Mouse (Mus musculus) embryonic fibroblast, embryonic 13.5 days (primary cell): Measurements from ENCODE around the gene Cenpa. TPM values are rescaled to one million over a fixed set of nuclear protein-coding genes. Genes with fewer than 3 reads are reported as not detected.

Source experiments
- H3K27ac ChIP-seq: 2 replicates; pipeline ENCODE4 v1.5.1; 2012; ENCODE audit warnings: low read length, control low read depth, inconsistent platforms; ENCODE audit not compliant: insufficient read depth
- H3K4me1 ChIP-seq: 2 replicates; pipeline ENCODE4 v1.6.1; 2011; ENCODE audit warnings: low read length; ENCODE audit not compliant: control insufficient read depth, insufficient read depth
- H3K4me3 ChIP-seq: 2 replicates; pipeline ENCODE4 v1.5.1; 2011; ENCODE audit warnings: mild to moderate bottlenecking, control low read depth, low read length; ENCODE audit not compliant: insufficient read depth
- CTCF ChIP-seq: IDR thresholded peaks from 2 replicates; pipeline ENCODE4 v1.5.1; 2011; ENCODE audit warnings: mild to moderate bottlenecking, control low read depth, low read length, moderate library complexity, borderline replicate concordance; ENCODE audit not compliant: insufficient read depth
- POLR2A ChIP-seq: IDR thresholded peaks from 2 replicates; pipeline ENCODE4 v1.6.1; 2011; ENCODE audit warnings: low read depth, mild to moderate bottlenecking, control low read depth, low read length, moderate library complexity
- polyA plus RNA-seq: library from polyadenylated mRNA; stranded (reverse); fragments of >200 nt; gene quantifications from 2 replicates; pipeline ENCODE4 v1.2.4, GENCODE M21; 2011; ENCODE audit warnings: low read depth; ENCODE audit not compliant: missing spikeins, insufficient read length

Gene Cenpa
- polyA plus RNA-seq, 1 experiment: 59.8 TPM

DNA sequence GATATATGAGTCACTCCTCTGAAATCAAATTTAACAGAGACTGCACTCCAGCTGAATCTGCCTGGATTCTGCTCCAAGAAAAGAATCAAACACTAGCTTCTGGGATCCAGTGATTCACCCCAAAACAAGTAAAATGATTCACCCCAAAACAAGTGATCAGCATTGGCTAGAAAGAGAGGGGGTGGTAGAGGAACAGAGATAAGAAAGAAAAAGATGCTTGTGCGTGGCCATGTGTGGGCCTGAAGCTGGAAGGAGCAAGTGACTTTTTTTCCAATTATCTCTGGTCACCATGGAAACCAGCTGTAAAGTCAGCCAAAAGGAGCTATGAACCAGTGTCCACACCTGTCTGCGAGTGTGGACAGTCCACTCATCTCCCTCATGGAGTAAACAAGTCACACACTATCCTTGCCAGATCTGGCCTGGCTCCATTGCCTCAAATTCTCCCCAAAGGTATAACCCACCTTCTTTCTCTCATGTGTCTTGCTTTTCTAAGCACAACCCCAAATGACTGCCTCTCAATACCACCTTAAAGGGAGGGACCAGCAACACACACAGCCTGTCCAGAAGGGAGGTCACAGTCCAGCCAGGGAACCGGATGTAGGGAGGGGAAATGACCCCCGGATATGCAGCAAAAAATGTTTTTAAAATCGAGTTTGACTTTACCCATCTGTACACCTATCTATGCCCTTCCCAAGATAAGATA is 22.9 kb upstream of the Cenpa start:
- Histone ChIP-seq H3K27ac (no peak overlapping the region), H3K4me3 (no peak overlapping the region), H3K4me1 (peaks cover 4% of the 10 kb centered on the region; the same call in 1 of the 2 replicates)
- TF ChIP-seq POLR2A: no peak
- no peak for TF ChIP-seq CTCF

GRCm38 (mm10) chr5:30646036-30646435 is 20.5 kb upstream of the Cenpa start:
- TF ChIP-seq CTCF (no peak), POLR2A (no peak)
- peaks cover 10% of the 10 kb centered on the region for H3K4me1 ChIP-seq
- no peak overlapping the region for H3K4me3 ChIP-seq
- H3K27ac ChIP-seq: no peak overlapping the region

DNA sequence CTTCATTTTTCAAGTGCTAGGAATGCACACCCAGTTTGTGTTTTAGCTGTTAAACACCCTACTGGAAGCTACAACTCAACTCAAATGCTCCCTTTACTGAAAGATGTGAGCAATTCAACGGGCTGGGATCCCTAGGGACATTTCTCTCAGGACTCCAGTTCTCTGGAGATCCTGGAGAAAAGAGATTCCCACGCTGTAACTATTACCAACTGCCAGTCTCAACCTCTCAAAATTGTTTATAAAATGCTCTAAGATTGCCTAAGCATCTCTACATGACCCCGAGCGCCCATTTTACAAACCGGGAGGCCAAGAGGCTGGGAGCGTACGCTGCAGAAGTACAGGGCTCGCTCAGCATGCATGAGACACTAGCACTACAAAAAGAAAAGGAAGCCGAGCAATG is 19.2 kb upstream of the Cenpa start:
- Histone ChIP-seq H3K4me1 (peaks cover 10% of the 10 kb centered on the region), H3K27ac (peak overlapping the region; percentile 91), H3K4me3 (peak overlapping the region; percentile 91)
- no peak for TF ChIP-seq POLR2A
- TF ChIP-seq CTCF: no peak

DNA sequence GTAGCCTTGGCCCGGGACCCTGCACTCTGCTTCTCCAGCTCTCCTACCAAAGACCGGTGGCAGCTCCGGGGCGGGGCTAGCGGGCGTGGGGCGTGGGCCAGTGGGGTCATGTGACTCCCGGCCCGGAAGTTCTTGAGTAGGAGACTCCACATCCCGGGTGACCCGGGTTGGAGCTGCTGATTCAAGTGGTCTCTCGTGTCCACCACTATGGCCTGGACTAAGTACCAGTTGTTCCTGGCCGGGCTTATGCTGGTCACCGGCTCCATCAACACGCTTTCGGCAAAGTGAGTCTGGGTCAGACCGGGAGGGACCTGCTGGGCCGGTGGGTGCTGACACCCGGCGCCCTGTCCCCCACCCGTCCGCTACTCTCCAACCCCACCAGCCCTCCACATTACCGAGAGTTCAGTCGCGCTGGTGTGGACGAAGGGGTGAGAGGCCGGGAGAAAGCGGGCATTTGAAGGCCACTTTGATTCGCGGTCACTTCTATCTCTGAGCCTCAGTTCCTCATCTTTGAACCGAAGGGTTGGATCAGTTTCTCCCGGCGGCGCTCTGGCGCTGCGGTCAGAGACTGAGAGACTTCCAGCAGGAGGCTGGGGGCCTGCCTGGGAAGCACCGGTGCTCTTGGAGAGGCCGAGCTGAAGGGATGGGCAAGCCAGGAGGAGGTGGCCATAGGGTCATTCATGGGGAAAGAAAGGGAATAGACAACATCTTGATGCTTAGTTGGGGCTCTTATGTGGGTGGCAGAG is 18.6 kb upstream of the Cenpa start, which contains the start of gene Slc35f6:
Slc35f6 (plus strand) TSS at position 119 of the 746 bp plus-strand sequence.
- peak within 1 kb of the TSS; percentile 91 for H3K4me3 ChIP-seq
- peak within 1 kb of the TSS; percentile 91 for H3K27ac ChIP-seq
- peaks cover 10% of the 10 kb centered on the region for H3K4me1 ChIP-seq
- TF ChIP-seq POLR2A: peak; percentile 92
- no peak for TF ChIP-seq CTCF

DNA sequence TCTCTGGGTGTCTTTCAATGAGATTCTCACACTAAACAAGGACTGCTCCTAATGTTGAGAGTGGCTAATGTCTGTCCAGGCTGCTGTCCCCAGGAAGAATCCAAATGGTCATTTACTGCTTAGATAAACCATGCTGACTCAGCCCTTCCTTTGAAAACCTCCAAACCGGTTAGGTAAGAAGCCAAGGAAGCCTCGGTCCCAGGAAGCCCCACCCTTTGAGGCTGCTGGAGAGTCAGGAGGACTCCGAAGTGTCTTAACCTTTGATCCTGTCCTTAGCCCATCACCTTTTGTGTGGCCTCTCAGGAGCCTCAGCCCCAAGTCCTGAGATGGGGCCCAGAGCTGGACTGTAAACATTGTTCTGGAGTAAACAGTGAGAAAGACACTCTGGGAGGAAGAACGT is 17.0 kb upstream of the Cenpa start:
- H3K27ac ChIP-seq: no peak overlapping the region
- H3K4me3 ChIP-seq: no peak overlapping the region
- TF ChIP-seq CTCF (no peak), POLR2A (no peak)
- peaks cover 6% of the 10 kb centered on the region for H3K4me1 ChIP-seq

DNA sequence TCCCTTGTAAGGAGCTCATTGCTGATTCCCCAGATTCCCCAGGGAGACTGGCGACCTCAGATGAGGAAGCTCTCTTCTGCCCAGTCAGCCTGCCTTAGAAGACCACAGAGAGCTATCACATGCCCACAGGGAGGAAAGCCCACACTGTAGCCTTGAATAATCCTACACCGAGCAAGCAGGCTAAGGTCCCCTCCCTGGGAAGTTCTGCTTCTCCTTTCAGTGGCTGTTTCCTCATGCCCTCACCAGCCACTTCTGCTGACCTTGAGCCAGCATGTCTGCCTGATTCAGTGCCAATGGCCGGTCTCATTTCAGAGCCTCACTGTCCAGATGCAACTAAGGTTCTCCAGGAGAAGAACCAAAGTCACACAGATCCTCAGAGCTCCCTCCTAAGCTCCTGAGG is 15.8 kb upstream of the Cenpa start:
- TF ChIP-seq POLR2A: no peak
- no peak for TF ChIP-seq CTCF
- peaks cover 6% of the 10 kb centered on the region for H3K4me1 ChIP-seq
- no peak overlapping the region for H3K4me3 ChIP-seq
- H3K27ac ChIP-seq: peak overlapping the region; percentile 39

- no peak overlapping the region for H3K4me3 ChIP-seq
- TF ChIP-seq POLR2A (no peak), CTCF (no peak)
- H3K27ac ChIP-seq: peak overlapping the region; percentile 41
- H3K4me1 ChIP-seq: peaks cover 6% of the 10 kb centered on the region
Observed at GRCm38 (mm10) chr5:30651554-30651953, 15.0 kb upstream of the Cenpa start.

DNA sequence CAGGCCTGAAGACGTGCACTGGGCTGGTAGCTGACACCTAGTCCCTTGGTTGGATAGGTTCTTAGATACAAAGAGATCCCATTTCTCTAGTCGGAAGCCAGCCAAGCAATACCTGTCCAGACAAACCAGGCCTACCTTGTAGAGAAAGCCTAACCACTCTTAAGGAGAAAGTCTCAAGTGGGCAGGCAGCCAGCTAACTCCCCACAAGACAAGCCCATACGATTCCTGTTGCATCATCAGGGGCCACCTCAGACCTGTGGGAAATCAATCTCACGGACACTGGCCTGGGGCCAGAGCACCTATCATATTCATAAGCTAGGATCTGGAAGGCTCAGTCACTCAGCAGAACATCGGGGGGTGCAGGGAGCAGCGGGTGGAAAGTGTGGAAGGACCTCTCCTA is 13.3 kb upstream of the Cenpa start:
- Histone ChIP-seq H3K4me3 (no peak overlapping the region), H3K4me1 (peaks cover 6% of the 10 kb centered on the region), H3K27ac (no peak overlapping the region)
- TF ChIP-seq POLR2A (no peak), CTCF (no peak)

DNA sequence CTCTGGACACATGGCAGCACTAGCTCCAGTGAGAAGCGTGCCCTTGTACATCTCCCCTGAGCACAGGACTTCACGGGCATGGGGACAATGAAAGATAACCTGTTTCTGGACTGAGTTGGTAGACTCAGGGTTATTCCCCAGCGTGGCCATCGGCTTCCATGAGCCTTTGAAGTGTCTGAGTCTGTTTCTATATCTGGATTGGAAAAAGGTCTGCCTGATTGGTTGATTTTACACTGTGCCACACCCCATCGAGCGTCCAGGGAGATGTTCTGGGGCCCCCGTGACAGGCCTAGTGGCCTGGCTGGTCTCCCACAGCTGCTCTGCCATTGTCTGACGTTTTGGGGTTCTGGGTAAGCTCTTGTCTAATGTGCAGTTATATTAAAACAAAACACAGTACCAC is 11.5 kb upstream of the Cenpa start:
- TF ChIP-seq POLR2A (no peak), CTCF (no peak)
- Histone ChIP-seq H3K4me1 (peaks cover 4% of the 10 kb centered on the region; the same call in 1 of the 2 replicates), H3K27ac (no peak overlapping the region), H3K4me3 (no peak overlapping the region)

DNA sequence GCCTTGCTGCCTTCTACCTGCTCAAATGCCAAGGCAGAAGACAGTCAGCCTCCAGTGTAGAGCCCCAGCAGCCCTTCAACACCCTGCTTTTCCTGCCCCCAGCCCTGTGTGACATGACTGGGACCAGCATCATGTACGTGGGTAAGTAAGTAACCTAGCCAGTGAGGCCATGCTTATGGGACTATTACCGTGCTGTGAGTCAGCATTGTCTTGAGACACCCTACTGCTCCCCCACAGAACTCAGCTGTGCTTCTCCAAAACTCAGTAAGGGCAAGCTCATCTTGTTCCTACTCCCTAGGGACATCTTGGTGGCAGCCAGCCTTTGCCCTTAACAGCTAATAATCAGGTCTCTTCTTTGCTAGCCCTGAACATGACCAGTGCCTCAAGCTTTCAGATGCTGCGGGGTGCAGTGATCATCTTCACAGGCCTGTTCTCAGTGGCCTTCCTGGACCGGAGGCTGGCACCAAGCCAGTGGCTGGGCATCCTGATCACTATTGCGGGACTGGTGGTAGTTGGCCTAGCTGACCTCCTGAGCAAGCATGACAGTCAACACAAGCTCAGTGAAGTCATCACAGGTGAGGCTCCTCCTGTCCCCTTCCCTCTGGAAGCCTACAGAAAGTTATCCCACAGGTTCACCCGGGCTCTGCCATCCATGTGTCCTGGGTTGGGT is 10.9 kb upstream of the Cenpa start:
- H3K27ac ChIP-seq: no peak overlapping the region
- TF ChIP-seq POLR2A (no peak), CTCF (no peak)
- H3K4me3 ChIP-seq: no peak overlapping the region
- peaks cover 2% of the 10 kb centered on the region; the same call in 1 of the 2 replicates for H3K4me1 ChIP-seq
